Comparison of ENCODE assay signal across 22 mouse cellular contexts in genomic region chr12:37322860-37323259, GRCm38 (mm10).
"Had no signal": no experiment of that assay in that cellular context is flagged by ENCODE, and none has a peak within 500 bp of the region (broad histone marks: within the 10 kb centered on the region; RNA-seq: fewer than 3 reads in every experiment).

No protein-coding gene starts in this region.

- H3K27ac ChIP-seq: kidney, postnatal 0 days; layer of hippocampus, adult 2 months; limb, embryonic 10.5 days; limb, embryonic 13.5 days; liver, embryonic 12.5 days; liver, embryonic 15.5 days; lung, embryonic 15.5 days; midbrain, embryonic 10.5 days; midbrain, embryonic 13.5 days; neural tube, embryonic 13.5 days had no signal

- H3K36me3 ChIP-seq: limb, embryonic 10.5 days; limb, embryonic 13.5 days; liver, embryonic 12.5 days; liver, embryonic 15.5 days; lung, embryonic 15.5 days; midbrain, embryonic 10.5 days; midbrain, embryonic 13.5 days; neural tube, embryonic 13.5 days had no signal

- H3K9ac ChIP-seq: limb, embryonic 13.5 days; liver, embryonic 12.5 days; liver, embryonic 15.5 days; lung, embryonic 15.5 days; midbrain, embryonic 13.5 days; neural tube, embryonic 13.5 days had no signal

- DNase-seq: kidney, postnatal 25 days; layer of hippocampus, adult 9-11 months; liver; lung, adult 18-20 months; lung, postnatal 10 days; lung, postnatal 36 days; retina, postnatal 1 day; right cerebral cortex, postnatal 25 days; thymus, adult 18-20 months; thymus, postnatal 36 days had no signal

- H3K4me3 ChIP-seq: layer of hippocampus, adult 2 months; limb, embryonic 10.5 days; limb, embryonic 13.5 days; liver, embryonic 12.5 days; liver, embryonic 15.5 days; lung, embryonic 15.5 days; megakaryocyte, embryonic 14.5 days; midbrain, embryonic 10.5 days; midbrain, embryonic 13.5 days; myocyte; neural tube, embryonic 13.5 days had no signal

- H3K9me3 ChIP-seq: limb, embryonic 10.5 days; limb, embryonic 13.5 days; liver, embryonic 12.5 days; liver, embryonic 15.5 days; lung, embryonic 15.5 days; megakaryocyte, embryonic 14.5 days; midbrain, embryonic 10.5 days; midbrain, embryonic 13.5 days; neural tube, embryonic 13.5 days had no signal

- H3K27me3 ChIP-seq: limb, embryonic 13.5 days; liver, embryonic 12.5 days; liver, embryonic 15.5 days; lung, embryonic 15.5 days; megakaryocyte, embryonic 14.5 days; midbrain, embryonic 13.5 days; neural tube, embryonic 13.5 days had no signal

- H3K4me1 ChIP-seq: limb, embryonic 10.5 days; limb, embryonic 13.5 days; liver, embryonic 12.5 days; liver, embryonic 15.5 days; lung, embryonic 15.5 days; megakaryocyte, embryonic 14.5 days; midbrain, embryonic 10.5 days; midbrain, embryonic 13.5 days; neural tube, embryonic 13.5 days had no signal
